Mouse (Mus musculus): ENCODE measurements at regions not wholly inside any gene's neighbourhood (a gene's known extent, or its start where the extent isn't known, plus 50 kb on each side); places are given as distances from the start of the nearest gene placed in this dataset.

- intact Hi-C loops (cut with DNase I): no loop called here
- no peak for DNase-seq (ENCODE audit: low spot score in 2 of 2)
Observed at GRCm38 (mm10) chrX:99415701-99416100, 55.4 kb downstream of the Pja1 start.

DNA sequence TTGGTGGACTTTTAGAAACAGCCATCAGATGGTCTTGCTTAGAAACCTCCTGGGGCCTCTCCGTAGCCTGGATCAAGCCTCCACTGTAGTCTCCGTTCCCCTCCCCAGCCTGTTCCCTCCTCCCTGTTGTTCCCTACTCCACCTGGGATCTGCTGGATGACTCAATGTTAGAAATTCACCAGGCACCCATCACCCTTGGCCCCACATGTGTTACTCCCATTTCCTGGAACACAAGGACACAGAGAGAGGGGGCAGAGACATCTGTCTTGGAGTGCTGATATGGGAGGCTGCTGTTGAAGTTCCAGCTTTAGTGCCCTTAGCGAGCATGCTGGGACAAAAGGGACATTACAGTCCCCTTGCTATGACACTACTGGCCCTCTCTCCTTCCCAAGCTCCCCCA is 60.1 kb downstream of the Pja1 start:
- no peak for DNase-seq (ENCODE audit: low spot score in 2 of 2)
- intact Hi-C loops (cut with DNase I): no loop called here

GRCm38 (mm10) chrX:99409858-99410257 is 61.2 kb downstream of the Pja1 start:
- no peak for DNase-seq (ENCODE audit: low spot score in 2 of 2)
- intact Hi-C loops (cut with DNase I): no loop called here

DNA sequence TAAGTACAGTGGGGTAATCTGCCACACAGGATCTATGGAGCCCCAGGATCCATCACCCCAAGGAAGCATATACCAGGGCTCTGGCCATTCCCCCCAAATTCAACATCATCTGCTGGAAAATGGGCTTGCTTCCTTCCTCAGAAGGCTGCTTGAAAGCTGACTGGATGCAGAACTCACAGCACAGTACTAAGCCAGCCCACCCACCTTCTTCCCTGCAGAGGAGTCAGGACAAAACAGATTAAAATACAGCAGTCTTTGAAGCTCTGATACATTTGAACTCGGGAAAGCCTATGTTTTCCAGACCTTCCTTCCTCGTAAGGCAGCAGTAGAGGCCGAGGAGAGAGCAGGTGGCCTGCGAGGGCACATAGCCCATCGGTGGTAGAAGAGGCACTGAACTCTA is 61.7 kb downstream of the Pja1 start:
- no peak for DNase-seq (ENCODE audit: low spot score in 2 of 2)
- intact Hi-C loops (cut with DNase I): no loop called here

- intact Hi-C loops (cut with DNase I): no loop called here
- no peak for DNase-seq (ENCODE audit: low spot score in 2 of 2)
Observed at GRCm38 (mm10) chrX:99408804-99409203, 62.3 kb downstream of the Pja1 start.

GRCm38 (mm10) chrX:99405843-99406242 is 65.2 kb downstream of the Pja1 start:
- intact Hi-C loops (cut with DNase I): no loop called here
- no peak for DNase-seq (ENCODE audit: low spot score in 2 of 2)

DNA sequence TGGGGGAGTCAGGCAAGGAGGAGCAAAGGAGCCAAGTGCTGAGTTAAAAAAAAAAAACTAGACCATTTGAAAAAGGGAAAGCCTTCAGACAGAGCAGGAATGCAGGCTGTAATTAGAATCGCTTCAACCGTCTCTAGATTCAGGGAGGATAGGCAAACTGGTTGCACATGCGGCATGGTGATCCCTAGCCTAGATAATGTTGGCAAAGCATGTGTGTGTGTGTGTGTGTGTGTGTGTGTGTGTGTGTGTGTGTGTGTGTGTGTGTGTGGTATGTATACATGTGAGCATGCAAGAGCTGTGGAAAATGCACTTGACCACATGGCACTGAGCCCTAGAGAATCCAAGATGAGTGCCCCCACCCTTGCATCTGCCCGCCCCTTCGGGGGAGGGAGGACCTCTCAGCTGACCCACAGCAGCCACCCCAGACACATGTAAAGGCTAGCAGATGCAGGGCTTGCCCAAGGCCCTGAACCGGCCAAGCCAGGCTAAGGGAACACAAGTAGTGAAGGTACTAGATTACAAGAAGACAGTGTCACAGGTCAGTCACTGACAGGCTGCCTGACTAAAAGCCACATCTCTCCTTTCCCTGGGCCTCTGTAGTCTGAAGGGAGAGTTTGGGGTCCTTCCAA is 67.4 kb downstream of the Pja1 start:
- no peak for DNase-seq (ENCODE audit: low spot score in 2 of 2)
- intact Hi-C loops (cut with DNase I): no loop called here

- intact Hi-C loops (cut with DNase I): no loop called here
- DNase-seq (ENCODE audit: low spot score in 2 of 2): peak in 1 of 2 experiments; percentile 30
Observed at GRCm38 (mm10) chrX:99402841-99403520, 68.1 kb downstream of the Pja1 start.

DNA sequence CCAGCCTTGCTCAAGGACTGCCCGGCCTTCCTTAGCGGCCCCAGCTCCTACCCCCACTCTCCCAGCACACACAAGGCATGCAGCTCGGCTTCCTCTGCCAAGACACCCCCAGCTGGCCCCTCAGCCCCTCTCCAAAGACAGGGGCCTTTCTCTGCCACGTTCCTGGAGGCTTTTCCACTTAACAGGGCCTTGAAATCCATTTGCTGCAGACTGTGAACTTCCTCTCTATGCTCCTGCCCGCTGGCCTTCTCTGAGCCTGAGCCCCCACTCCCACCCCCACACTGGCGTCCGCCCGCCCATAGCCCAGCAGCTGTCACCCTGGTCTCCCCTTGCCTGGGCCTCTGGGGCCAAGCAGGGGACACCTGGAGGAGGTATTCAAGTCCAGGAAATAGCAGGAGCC is 73.7 kb downstream of the Pja1 start:
- no peak for DNase-seq (ENCODE audit: low spot score in 2 of 2)
- intact Hi-C loops (cut with DNase I): no loop called here

- intact Hi-C loops (cut with DNase I): no loop called here
- DNase-seq (ENCODE audit: low spot score in 2 of 2): no peak
Observed at GRCm38 (mm10) chrX:99396180-99396579, 74.9 kb downstream of the Pja1 start.

DNA sequence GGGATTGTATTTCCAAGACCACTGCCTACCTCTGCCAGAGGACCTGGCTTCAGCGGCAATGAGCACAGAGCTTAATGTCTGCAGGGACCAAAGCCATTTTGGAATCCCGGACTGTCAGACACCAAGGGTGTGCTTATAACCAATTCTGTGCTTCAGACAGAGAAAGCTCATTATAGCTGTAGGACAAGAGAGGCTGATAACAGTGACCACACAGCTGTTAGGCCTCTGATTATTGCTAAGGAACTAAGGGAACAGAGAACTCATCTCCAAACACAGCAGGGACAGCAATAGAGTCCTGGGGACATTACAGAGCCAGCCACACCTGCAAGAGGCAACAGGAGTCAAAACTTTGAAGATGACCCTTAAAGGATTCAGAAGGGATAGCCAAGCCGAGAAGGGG is 76.0 kb downstream of the Pja1 start:
- intact Hi-C loops (cut with DNase I): no loop called here
- no peak for DNase-seq (ENCODE audit: low spot score in 2 of 2)

GRCm38 (mm10) chrX:99391628-99392027 is 79.4 kb downstream of the Pja1 start:
- no peak for DNase-seq (ENCODE audit: low spot score in 2 of 2)
- intact Hi-C loops (cut with DNase I): no loop called here

GRCm38 (mm10) chrX:99390462-99390838 is 80.6 kb downstream of the Pja1 start:
- intact Hi-C loops (cut with DNase I): no loop called here

GRCm38 (mm10) chrX:99389778-99390461 is 81.2 kb downstream of the Pja1 start:
- intact Hi-C loops (cut with DNase I): no loop called here

More at GRCm38 (mm10) chrX:99390462-99390838, 80.6 kb downstream of the Pja1 start:
- no peak for DNase-seq (ENCODE audit: low spot score in 2 of 2)

GRCm38 (mm10) chrX:99370711-99371110 is 100.4 kb downstream of the Pja1 start:
- intact Hi-C loops (cut with DNase I): no loop called here
- DNase-seq (ENCODE audit: low spot score in 2 of 2): no peak

More at GRCm38 (mm10) chrX:99389778-99390461, 81.2 kb downstream of the Pja1 start:
- no peak for DNase-seq (ENCODE audit: low spot score in 2 of 2)

GRCm38 (mm10) chrX:99369258-99369900 is 101.7 kb downstream of the Pja1 start:
- intact Hi-C loops (cut with DNase I): no loop called here
- DNase-seq (ENCODE audit: low spot score in 2 of 2): peak; percentile 6 to 7

DNA sequence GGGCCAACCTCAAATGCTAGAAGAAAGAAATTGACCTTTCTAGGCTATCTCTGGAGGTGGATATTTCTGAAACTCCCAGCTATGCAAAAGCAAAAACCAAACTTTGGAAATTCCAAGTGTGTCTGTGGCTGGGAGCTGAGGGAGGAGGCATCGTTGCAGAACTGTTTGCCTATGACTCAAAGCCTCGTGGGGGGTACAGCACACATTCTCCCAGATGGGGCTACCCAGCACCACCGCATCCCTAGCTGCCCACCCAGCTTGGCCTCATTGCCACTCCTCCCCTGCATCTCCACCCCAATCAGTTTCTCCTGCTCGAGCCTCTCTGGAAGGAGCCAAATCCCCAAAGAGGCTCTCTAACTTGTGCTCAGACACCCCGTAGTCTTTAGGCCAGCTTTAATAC is 107.0 kb downstream of the Pja1 start:
- intact Hi-C loops (cut with DNase I): no loop called here
- no peak for DNase-seq (ENCODE audit: low spot score in 2 of 2)

DNA sequence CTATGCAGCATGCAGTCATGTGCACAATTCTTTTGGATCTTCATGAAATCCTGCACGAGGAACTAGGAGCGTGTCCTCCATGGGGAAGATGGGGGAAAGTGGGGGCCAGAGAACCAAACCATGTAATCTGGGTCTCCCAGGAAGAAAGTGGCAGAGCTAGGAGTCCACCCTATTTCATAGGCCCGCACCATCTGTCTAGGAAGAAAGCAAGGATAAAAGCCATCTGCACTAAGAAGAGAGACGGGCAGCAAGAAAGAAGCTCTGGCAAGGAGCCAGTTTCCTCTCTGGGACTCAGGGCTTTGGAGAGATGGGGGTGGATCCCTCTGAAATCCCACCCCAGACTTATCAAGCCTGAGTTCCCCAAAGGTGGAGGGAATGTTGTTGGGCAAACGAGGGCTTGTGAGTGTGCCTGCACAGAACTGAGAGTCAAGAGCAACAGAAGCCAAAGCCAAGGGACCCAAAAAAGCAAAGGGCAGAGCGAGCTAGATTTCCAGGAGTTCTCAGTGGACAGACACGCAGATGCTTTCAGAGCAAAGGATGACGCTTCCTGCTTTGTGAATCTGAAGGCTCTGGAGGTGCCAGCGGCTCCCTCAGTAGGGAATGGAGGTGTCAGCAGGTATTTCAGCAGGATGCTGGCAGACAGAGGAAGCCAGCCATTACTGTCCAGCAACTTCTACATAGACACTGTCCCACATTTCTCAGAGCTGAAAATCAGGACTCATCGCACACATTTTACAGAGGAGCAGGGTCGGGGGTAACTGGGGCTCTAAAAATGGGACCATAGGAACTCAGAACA is 110.8 kb downstream of the Pja1 start:
- intact Hi-C loops (cut with DNase I): no loop called here
- DNase-seq (ENCODE audit: low spot score in 2 of 2): peak; percentile 39 to 52

DNA sequence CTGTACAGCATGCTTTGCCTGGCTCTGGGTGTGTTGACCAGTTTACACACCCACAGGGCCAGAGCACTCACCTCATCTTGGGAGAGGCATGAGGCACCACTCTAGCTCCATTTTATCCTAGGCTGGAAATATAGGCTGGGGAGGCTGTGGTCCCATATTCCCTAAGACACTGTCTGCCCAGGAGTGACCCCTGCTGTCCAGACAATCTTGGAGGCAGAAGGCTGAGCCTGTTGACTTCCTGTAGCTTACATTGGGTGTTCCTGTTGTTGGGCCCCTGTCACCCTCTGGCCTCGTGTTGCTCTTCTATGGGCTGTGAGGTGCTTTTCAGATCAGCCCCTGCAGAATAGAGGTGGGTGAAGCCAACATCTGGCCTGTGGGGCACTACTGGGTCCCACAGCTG is 112.3 kb downstream of the Pja1 start:
- intact Hi-C loops (cut with DNase I): no loop called here
- DNase-seq (ENCODE audit: low spot score in 2 of 2): no peak
